Mouse (Mus musculus) limb, embryonic 13.5 days (tissue): Measurements from ENCODE around the gene Aacs. TPM values are rescaled to one million over a fixed set of nuclear protein-coding genes. Genes with fewer than 3 reads are reported as not detected.
A peak's percentile ranks its signal among the peaks of the same experiment; 100 is the strongest.

Source experiments
- ATAC-seq: fragments of 200-750 bp; cut with Nextera tagmentation; 2 replicates; pipeline ENCODE4 v1.8.0; 2017; ENCODE audit warnings: low read depth, moderate number of reproducible peaks, moderate TSS enrichment; ENCODE audit not compliant: low FRiP score
- H3K27ac ChIP-seq: fragments of 300-500 bp; sonication (generic); 2 replicates; pipeline ENCODE4 v1.5.1; 2015; ENCODE audit warnings: inconsistent platforms, mild to moderate bottlenecking, moderate library complexity
- H3K27me3 ChIP-seq: fragments of 300-500 bp; sonication (generic); 2 replicates; pipeline ENCODE4 v1.6.1; 2015; ENCODE audit warnings: mild to moderate bottlenecking, inconsistent platforms
- H3K36me3 ChIP-seq: fragments of 300-500 bp; sonication (generic); 2 replicates; pipeline ENCODE4 v1.6.1; 2015; ENCODE audit warnings: inconsistent platforms, mild to moderate bottlenecking, moderate library complexity
- H3K4me1 ChIP-seq: fragments of 300-500 bp; sonication (generic); 2 replicates; pipeline ENCODE4 v1.6.1; 2015; ENCODE audit warnings: inconsistent platforms
- H3K4me2 ChIP-seq: fragments of 300-500 bp; sonication (generic); replicated peaks from 2 replicates; pipeline ENCODE4 v1.6.1; 2015; ENCODE audit warnings: inconsistent platforms, mild to moderate bottlenecking, moderate library complexity
- H3K4me3 ChIP-seq: fragments of 300-500 bp; sonication (generic); 2 replicates; pipeline ENCODE4 v1.5.1; 2015; ENCODE audit warnings: moderate library complexity, mild to moderate bottlenecking, inconsistent platforms
- H3K9ac ChIP-seq: fragments of 300-500 bp; sonication (generic); 2 replicates; pipeline ENCODE4 v1.6.1; 2015; ENCODE audit warnings: mild to moderate bottlenecking, inconsistent platforms
- H3K9me3 ChIP-seq: fragments of 300-500 bp; sonication (generic); 2 replicates; pipeline ENCODE4 v1.6.1; 2016; ENCODE audit warnings: inconsistent platforms
- WGBS: fragments of 180-500 bp; shearing (Covaris S2); methylation state at CpG from one replicate; pipeline ENCODE4 v1.1.7; 2015; 5-methylcytosine and 5-hydroxymethylcytosine counted together
- polyA plus RNA-seq: library from polyadenylated mRNA; unstranded; fragments of >200 nt; fragmentation: Nextera tagmentation; extraction: Ambion mirVana; gene quantifications from 2 replicates; pipeline ENCODE4 v1.2.1, GENCODE M21; 2015

The Aacs gene
- polyA plus RNA-seq, 1 experiment from 2014 or later, result 35.2 TPM

- WGBS, result 89% methylated on average over 6 of the region's 6 CpGs
- H3K36me3 ChIP-seq, result peaks cover 61% of the 10 kb centered on the region
These were observed 28.0 kb downstream of the Aacs start for GRCm38 (mm10) chr5:125503628-125504027.

DNA sequence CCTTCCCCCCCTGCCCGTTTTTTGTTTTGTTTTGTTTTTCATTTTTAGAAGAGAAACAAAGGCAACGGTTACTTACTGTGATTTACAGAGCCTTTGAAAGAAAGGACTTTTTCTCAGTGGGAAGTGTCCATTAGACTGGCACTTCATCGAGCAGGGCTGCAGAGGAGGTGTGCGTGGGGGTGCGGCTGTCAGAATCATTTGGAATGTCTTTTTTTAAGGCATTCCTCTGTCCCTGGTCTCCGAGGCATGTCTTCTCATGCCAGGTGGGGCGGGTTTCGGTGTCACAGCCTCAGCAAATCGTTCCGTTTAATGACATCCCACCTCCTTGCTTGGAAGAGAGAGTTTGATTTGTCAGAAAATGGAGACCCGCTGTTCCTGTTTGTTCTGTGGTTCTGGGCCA, 29.1 kb downstream of the Aacs start:
- Histone ChIP-seq H3K27me3 (no peaks in the 10 kb centered on the region), H3K27ac (no peak overlapping the region), H3K9ac (no peak overlapping the region), H3K4me2 (no peak overlapping the region), H3K4me3 (no peak overlapping the region), H3K4me1 (no peaks in the 10 kb centered on the region), H3K36me3 (peaks cover 66% of the 10 kb centered on the region), H3K9me3 (no peaks in the 10 kb centered on the region)
- no peak for ATAC-seq
- WGBS, result 65% methylated on average over 11 of the region's 11 CpGs

More at GRCm38 (mm10) chr5:125503628-125504027, 28.0 kb downstream of the Aacs start:
- Histone ChIP-seq H3K27ac (no peak overlapping the region), H3K9ac (no peak overlapping the region), H3K4me3 (no peak overlapping the region), H3K27me3 (no peaks in the 10 kb centered on the region), H3K9me3 (no peaks in the 10 kb centered on the region), H3K4me1 (no peaks in the 10 kb centered on the region), H3K4me2 (no peak overlapping the region)
- no peak for ATAC-seq

DNA sequence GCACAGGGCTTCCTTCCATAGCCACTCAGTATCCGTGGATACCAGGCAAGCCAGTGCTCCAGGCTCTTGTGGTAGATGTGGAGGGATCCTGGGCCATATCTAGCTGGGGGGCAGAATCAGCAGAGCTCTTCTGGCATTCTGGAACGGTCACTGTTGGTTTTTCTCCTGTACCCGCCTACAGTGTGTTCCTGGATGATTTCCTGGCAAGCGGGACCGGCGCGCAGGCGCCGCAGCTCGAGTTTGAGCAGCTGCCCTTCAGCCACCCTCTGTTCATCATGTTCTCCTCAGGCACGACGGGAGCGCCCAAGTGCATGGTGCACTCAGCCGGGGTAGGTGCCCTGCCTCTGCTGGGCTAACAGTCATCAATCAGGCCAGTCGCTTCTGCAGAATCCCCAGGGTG, 30.4 kb downstream of the Aacs start:
- Histone ChIP-seq H3K27ac (no peak overlapping the region), H3K4me2 (no peak overlapping the region), H3K4me1 (no peaks in the 10 kb centered on the region), H3K9me3 (no peaks in the 10 kb centered on the region), H3K9ac (no peak overlapping the region), H3K36me3 (peaks cover 70% of the 10 kb centered on the region), H3K27me3 (no peaks in the 10 kb centered on the region), H3K4me3 (no peak overlapping the region)
- 84% methylated on average over 15 of the region's 15 CpGs for WGBS
- ATAC-seq, result no peak

- Histone ChIP-seq H3K4me2 (no peak overlapping the region), H3K27ac (no peak overlapping the region), H3K4me3 (no peak overlapping the region), H3K9ac (no peak overlapping the region), H3K4me1 (no peaks in the 10 kb centered on the region), H3K27me3 (no peaks in the 10 kb centered on the region), H3K9me3 (no peaks in the 10 kb centered on the region), H3K36me3 (peaks cover 75% of the 10 kb centered on the region)
- WGBS, result 92% methylated on average over 9 of the region's 9 CpGs
- no peak for ATAC-seq
These were observed 32.0 kb downstream of the Aacs start for GRCm38 (mm10) chr5:125507582-125507981.

DNA sequence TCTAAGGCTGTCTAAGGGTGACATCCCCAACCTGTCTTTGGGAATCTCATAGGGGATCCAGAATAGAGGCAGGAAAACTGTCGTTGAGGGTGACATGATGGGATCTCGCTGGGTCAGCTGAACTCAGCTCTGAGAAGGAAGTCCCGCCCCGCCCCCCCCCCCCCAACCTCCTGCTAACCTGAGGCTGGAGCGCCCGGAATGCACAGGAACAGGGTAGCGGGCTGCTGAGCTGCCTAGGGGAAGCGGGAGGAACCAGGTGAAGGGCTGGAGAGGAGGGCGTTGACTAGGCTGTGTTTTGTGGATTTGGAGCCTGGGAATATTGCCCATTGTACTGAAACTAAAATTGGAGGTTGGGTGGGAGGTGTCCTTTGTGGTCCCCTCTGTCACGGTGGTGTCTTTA, 32.4 kb downstream of the Aacs start:
- WGBS, result 95% methylated on average over 10 of the region's 10 CpGs
- H3K27ac ChIP-seq, result no peak overlapping the region
- H3K36me3 ChIP-seq, result peaks cover 78% of the 10 kb centered on the region

GRCm38 (mm10) chr5:125509541-125509940, 33.9 kb downstream of the Aacs start:
- ATAC-seq, result no peak
- H3K36me3 ChIP-seq, result peaks cover 80% of the 10 kb centered on the region

More for the DNA sequence above, 32.4 kb downstream of the Aacs start:
- Histone ChIP-seq H3K9me3 (no peaks in the 10 kb centered on the region), H3K27me3 (no peaks in the 10 kb centered on the region), H3K4me3 (no peak overlapping the region), H3K4me1 (no peaks in the 10 kb centered on the region), H3K4me2 (no peak overlapping the region), H3K9ac (no peak overlapping the region)
- ATAC-seq, result no peak

DNA sequence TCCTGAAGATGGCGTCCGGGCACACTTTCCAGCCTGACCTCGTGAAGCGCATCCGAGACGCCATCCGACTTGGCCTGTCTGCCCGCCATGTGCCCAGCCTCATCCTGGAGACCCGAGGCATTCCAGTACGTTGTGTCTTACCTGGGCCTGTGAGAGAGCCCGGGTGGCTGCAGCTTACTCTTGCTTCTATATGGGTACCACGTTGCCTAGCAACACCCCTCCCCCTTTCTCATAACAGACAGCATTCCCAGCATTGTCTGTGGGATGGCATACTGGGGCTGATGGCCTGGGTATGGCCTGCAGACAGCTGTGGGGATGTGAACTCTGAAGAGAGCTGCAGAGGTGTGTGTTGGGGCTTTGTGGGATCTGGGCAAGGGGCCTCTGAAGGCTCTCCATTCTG, 39.4 kb downstream of the Aacs start:
- no peak overlapping the region for H3K27ac ChIP-seq
- no peaks in the 10 kb centered on the region for H3K27me3 ChIP-seq
- H3K4me2 ChIP-seq, result no peak overlapping the region
- H3K4me1 ChIP-seq, result no peaks in the 10 kb centered on the region
- no peak for ATAC-seq
- no peaks in the 10 kb centered on the region for H3K9me3 ChIP-seq
- H3K9ac ChIP-seq, result no peak overlapping the region
- H3K4me3 ChIP-seq, result no peak overlapping the region
- peaks cover 81% of the 10 kb centered on the region for H3K36me3 ChIP-seq
- 88% methylated on average over 12 of the region's 12 CpGs for WGBS

More at GRCm38 (mm10) chr5:125509541-125509940, 33.9 kb downstream of the Aacs start:
- WGBS, result 47% methylated on average over 5 of the region's 5 CpGs
- Histone ChIP-seq H3K4me3 (no peak overlapping the region), H3K27me3 (no peaks in the 10 kb centered on the region), H3K9ac (no peak overlapping the region), H3K4me2 (no peak overlapping the region), H3K27ac (no peak overlapping the region), H3K9me3 (no peaks in the 10 kb centered on the region), H3K4me1 (no peaks in the 10 kb centered on the region)

DNA sequence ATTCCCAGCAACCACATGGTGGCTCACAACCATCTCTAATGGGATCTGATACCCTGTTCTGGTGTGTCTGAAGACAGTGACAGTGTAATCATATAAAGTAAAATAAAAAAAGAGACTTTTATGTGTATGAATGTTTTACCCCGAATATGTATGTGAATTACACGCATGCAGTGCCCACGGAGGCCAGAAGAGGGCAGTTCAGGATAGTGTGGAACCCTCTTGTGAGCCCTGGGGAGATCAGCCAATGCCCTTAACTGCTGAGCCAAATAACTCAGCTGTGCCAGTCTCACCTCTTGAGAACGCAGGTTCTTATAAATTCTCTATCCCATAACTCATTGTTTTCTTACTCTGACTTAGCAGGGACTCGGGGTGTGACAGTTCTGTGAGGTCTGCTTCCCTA, 43.0 kb downstream of the Aacs start:
- 65% methylated on average over 5 of the region's 5 CpGs for WGBS

DNA sequence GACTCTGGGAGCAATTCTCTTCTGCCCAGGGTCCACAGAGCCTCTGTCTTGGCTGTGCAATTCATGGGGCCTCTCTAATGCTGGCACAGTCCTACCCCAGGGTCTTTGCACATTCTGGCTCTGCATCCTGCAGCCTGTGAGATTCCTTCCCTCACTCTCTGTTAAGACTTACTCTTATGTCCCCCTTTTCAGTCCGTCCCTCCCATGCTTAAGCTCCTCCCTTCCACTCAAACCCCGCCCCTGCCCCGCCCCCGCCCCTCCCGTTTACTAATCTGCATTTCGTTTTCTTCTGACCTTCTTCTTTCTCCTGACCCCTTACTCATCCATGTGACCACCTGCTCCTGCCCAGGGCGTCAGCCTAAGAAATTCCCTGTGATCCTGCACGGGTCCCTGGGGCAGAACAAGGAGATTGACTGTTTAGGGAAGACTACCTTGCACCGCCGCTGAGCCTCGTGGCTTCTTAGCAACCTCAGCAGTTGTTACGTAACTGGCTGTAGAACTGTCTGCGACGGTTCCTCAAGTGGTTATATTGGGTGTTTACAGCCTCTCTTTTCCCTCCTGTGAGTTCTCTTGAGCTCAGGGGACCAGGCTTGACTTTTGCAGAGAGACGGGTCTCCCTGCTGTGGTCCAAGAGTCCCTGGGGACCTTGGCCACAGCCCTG, 45.4 kb downstream of the Aacs start:
- WGBS, result 17% methylated on average over 15 of the region's 15 CpGs
- ATAC-seq, result no peak
- peak overlapping the region; percentile 28; the same call in 1 of the 2 replicates for H3K4me2 ChIP-seq
- H3K27me3 ChIP-seq, result no peaks in the 10 kb centered on the region
- H3K4me3 ChIP-seq, result no peak overlapping the region
- no peaks in the 10 kb centered on the region for H3K9me3 ChIP-seq
- H3K27ac ChIP-seq, result no peak overlapping the region
- H3K9ac ChIP-seq, result no peak overlapping the region
- 0 out of 2 replicates have a peak, but pooled peaks cover 4% of the 10 kb centered on the region for H3K4me1 ChIP-seq
- H3K36me3 ChIP-seq, result peaks cover 22% of the 10 kb centered on the region

More for the DNA sequence above, 43.0 kb downstream of the Aacs start:
- H3K27me3 ChIP-seq, result no peaks in the 10 kb centered on the region
- no peak for ATAC-seq
- no peak overlapping the region for H3K4me3 ChIP-seq
- H3K36me3 ChIP-seq, result peaks cover 45% of the 10 kb centered on the region
- 0 out of 2 replicates have a peak, but pooled peaks cover 4% of the 10 kb centered on the region for H3K4me1 ChIP-seq
- no peak overlapping the region for H3K27ac ChIP-seq
- no peaks in the 10 kb centered on the region for H3K9me3 ChIP-seq
- no peak overlapping the region for H3K9ac ChIP-seq
- H3K4me2 ChIP-seq, result no peak overlapping the region

GRCm38 (mm10) chr5:125523361-125523760, 47.7 kb downstream of the Aacs start:
- Histone ChIP-seq H3K27ac (no peak overlapping the region), H3K9me3 (no peaks in the 10 kb centered on the region; the same call in 1 of the 2 replicates), H3K36me3 (no peaks in the 10 kb centered on the region), H3K4me3 (no peak overlapping the region), H3K4me1 (0 out of 2 replicates have a peak, but pooled peaks cover 4% of the 10 kb centered on the region), H3K9ac (no peak overlapping the region), H3K27me3 (peaks cover 7% of the 10 kb centered on the region), H3K4me2 (no peak overlapping the region)
- no peak for ATAC-seq
- 83% methylated on average over 2 of the region's 2 CpGs for WGBS

- no peak overlapping the region for H3K4me2 ChIP-seq
- WGBS, result 62% methylated on average over 5 of the region's 5 CpGs
- no peaks in the 10 kb centered on the region for H3K36me3 ChIP-seq
- H3K27ac ChIP-seq, result no peak overlapping the region
- H3K27me3 ChIP-seq, result peaks cover 27% of the 10 kb centered on the region
- H3K4me1 ChIP-seq, result 0 out of 2 replicates have a peak, but pooled peaks cover 4% of the 10 kb centered on the region
- H3K9ac ChIP-seq, result no peak overlapping the region
- no peaks in the 10 kb centered on the region; the same call in 1 of the 2 replicates for H3K9me3 ChIP-seq
- ATAC-seq, result no peak
- no peak overlapping the region for H3K4me3 ChIP-seq
These were observed 49.9 kb downstream of the Aacs start for GRCm38 (mm10) chr5:125525516-125525915.

GRCm38 (mm10) chr5:125526464-125526863, 50.9 kb downstream of the Aacs start:
- H3K4me2 ChIP-seq, result no peak overlapping the region
- no peaks in the 10 kb centered on the region for H3K36me3 ChIP-seq
- no peaks in the 10 kb centered on the region for H3K4me1 ChIP-seq
- H3K4me3 ChIP-seq, result no peak overlapping the region
- no peaks in the 10 kb centered on the region; the same call in 1 of the 2 replicates for H3K9me3 ChIP-seq
- no peak for ATAC-seq
- 74% methylated on average over 4 of the region's 4 CpGs for WGBS
- H3K27ac ChIP-seq, result no peak overlapping the region
- peaks cover 36% of the 10 kb centered on the region for H3K27me3 ChIP-seq
- no peak overlapping the region for H3K9ac ChIP-seq

GRCm38 (mm10) chr5:125529109-125529508, 53.5 kb downstream of the Aacs start:
- H3K9ac ChIP-seq, result no peak overlapping the region
- H3K9me3 ChIP-seq, result no peaks in the 10 kb centered on the region; the same call in 1 of the 2 replicates
- peaks cover 62% of the 10 kb centered on the region for H3K27me3 ChIP-seq
- H3K27ac ChIP-seq, result no peak overlapping the region
- H3K4me3 ChIP-seq, result no peak overlapping the region
- ATAC-seq, result no peak
- H3K4me2 ChIP-seq, result no peak overlapping the region
- WGBS, result 2% methylated on average over 5 of the region's 5 CpGs
- H3K36me3 ChIP-seq, result no peaks in the 10 kb centered on the region
- peaks cover 15% of the 10 kb centered on the region for H3K4me1 ChIP-seq
